Mouse (Mus musculus): ENCODE measurements around the gene Sln. TPM values are rescaled to one million over a fixed set of nuclear protein-coding genes. Genes with fewer than 3 reads are reported as not detected.

Gene Sln
- total RNA-seq, 1 experiment, result not detected

GRCm38 (mm10) chr9:53838816-53839215, 11.1 kb upstream of the Sln start:
- no peak overlapping the region for H3K9ac ChIP-seq (ENCODE audit: insufficient read depth, low read depth, low read length, poor library complexity, severe bottlenecking)
- H3K4me1 ChIP-seq (ENCODE audit: control insufficient read depth in 2 of 2, insufficient read depth in 2 of 2, low read length in 2 of 2, poor library complexity in 1 of 2), result no peaks in the 10 kb centered on the region
- H3K36me3 ChIP-seq (ENCODE audit: control insufficient read depth, insufficient read depth, low read length, poor library complexity, severe bottlenecking), result no peaks in the 10 kb centered on the region
- H3K27ac ChIP-seq (ENCODE audit: insufficient read depth, low read depth, low read length, poor library complexity, severe bottlenecking), result no peak overlapping the region
- DNase-seq (ENCODE audit: low read depth, low spot score), result no peak
- H3K9me3 ChIP-seq (ENCODE audit: control insufficient read depth, insufficient read depth, low read depth, low read length), result no peaks in the 10 kb centered on the region
- in situ Hi-C loops (cut with MboI; ENCODE audit: low sequenced_read_pairs in 2 of 2, unreplicated experiment in 2 of 2), result no loop called here
- TF ChIP-seq ZNF384 (IDR thresholded peaks at IDR 0.05; ENCODE audit: low read depth, low read length) (no peak), ZC3H11A (IDR thresholded peaks at IDR 0.05; ENCODE audit: borderline replicate concordance, low read depth, low read length) (no peak), CHD2 (IDR thresholded peaks at IDR 0.05; ENCODE audit: low read depth, low read length) (no peak), MAFK (IDR thresholded peaks at IDR 0.05; ENCODE audit: insufficient read depth, low read depth, low read length) (no peak), HCFC1 (IDR thresholded peaks at IDR 0.05; ENCODE audit: borderline replicate concordance, insufficient read depth, low read length) (no peak)
- H3K4me3 ChIP-seq (ENCODE audit: insufficient read depth in 1 of 2, low read depth in 1 of 2, low read length in 2 of 2, poor library complexity in 1 of 2, severe bottlenecking in 1 of 2), result no peak overlapping the region

DNA sequence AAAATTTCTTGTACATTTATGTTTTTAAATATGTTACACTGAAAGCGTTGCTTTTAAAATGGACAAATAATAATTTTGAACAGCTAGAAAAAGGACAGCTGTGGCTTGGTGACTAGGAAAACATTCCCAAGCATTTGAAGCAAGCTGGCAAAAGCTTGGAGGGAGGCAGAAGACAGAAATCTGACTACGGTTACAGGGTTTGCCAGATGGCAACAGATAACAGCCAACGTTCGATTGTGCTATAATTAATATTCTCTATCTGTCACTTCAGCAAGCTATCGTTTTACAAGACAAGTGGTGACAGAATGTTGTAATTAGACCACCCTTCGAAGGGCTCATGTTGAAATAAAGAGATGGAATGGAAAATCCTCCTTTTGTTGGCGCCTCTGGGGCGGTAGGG, 1.4 kb upstream of the Sln start:
- Histone ChIP-seq H3K27ac (ENCODE audit: insufficient read depth, low read depth, low read length, poor library complexity, severe bottlenecking) (no peak overlapping the region), H3K4me3 (ENCODE audit: insufficient read depth in 1 of 2, low read depth in 1 of 2, low read length in 2 of 2, poor library complexity in 1 of 2, severe bottlenecking in 1 of 2) (no peak overlapping the region), H3K4me1 (ENCODE audit: control insufficient read depth in 2 of 2, insufficient read depth in 2 of 2, low read length in 2 of 2, poor library complexity in 1 of 2) (no peaks in the 10 kb centered on the region), H3K9ac (ENCODE audit: insufficient read depth, low read depth, low read length, poor library complexity, severe bottlenecking) (no peak overlapping the region), H3K36me3 (ENCODE audit: control insufficient read depth, insufficient read depth, low read length, poor library complexity, severe bottlenecking) (no peaks in the 10 kb centered on the region), H3K9me3 (ENCODE audit: control insufficient read depth, insufficient read depth, low read depth, low read length) (no peaks in the 10 kb centered on the region)
- in situ Hi-C loops (cut with MboI; ENCODE audit: low sequenced_read_pairs in 2 of 2, unreplicated experiment in 2 of 2), result no loop called here
- TF ChIP-seq MAFK (IDR thresholded peaks at IDR 0.05; ENCODE audit: insufficient read depth, low read depth, low read length) (no peak), ZC3H11A (IDR thresholded peaks at IDR 0.05; ENCODE audit: borderline replicate concordance, low read depth, low read length) (no peak), CHD2 (IDR thresholded peaks at IDR 0.05; ENCODE audit: low read depth, low read length) (no peak), HCFC1 (IDR thresholded peaks at IDR 0.05; ENCODE audit: borderline replicate concordance, insufficient read depth, low read length) (no peak), ZNF384 (IDR thresholded peaks at IDR 0.05; ENCODE audit: low read depth, low read length) (no peak)
- no peak for DNase-seq (ENCODE audit: low read depth, low spot score)

DNA sequence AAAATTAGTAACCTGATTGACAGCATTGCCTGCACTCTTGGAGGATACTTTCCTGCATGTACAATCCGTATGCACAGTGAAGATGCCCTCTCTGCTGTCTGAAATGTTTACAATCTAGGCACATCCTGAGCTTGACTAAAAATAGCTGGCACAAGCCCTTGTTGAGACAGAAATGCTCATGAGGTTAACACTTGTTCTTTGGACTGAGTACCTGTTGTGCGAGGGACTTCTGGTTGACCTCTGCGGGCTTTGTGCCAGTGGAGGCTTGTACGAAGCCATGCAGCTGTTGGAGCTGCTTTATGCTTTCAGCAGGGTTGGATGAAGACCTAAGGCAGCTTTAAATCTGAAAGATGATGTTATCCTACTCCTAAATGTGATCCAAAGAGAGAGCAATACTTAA, 2.2 kb downstream of the Sln start:
- no peak overlapping the region for H3K4me3 ChIP-seq (ENCODE audit: insufficient read depth in 1 of 2, low read depth in 1 of 2, low read length in 2 of 2, poor library complexity in 1 of 2, severe bottlenecking in 1 of 2)
- no peaks in the 10 kb centered on the region for H3K36me3 ChIP-seq (ENCODE audit: control insufficient read depth, insufficient read depth, low read length, poor library complexity, severe bottlenecking)
- no peak overlapping the region for H3K27ac ChIP-seq (ENCODE audit: insufficient read depth, low read depth, low read length, poor library complexity, severe bottlenecking)
- in situ Hi-C loops (cut with MboI; ENCODE audit: low sequenced_read_pairs in 2 of 2, unreplicated experiment in 2 of 2), result no loop called here
- H3K9ac ChIP-seq (ENCODE audit: insufficient read depth, low read depth, low read length, poor library complexity, severe bottlenecking), result no peak overlapping the region
- no peak for DNase-seq (ENCODE audit: low read depth, low spot score)
- H3K9me3 ChIP-seq (ENCODE audit: control insufficient read depth, insufficient read depth, low read depth, low read length), result no peaks in the 10 kb centered on the region
- TF ChIP-seq CHD2 (IDR thresholded peaks at IDR 0.05; ENCODE audit: low read depth, low read length) (no peak), ZC3H11A (IDR thresholded peaks at IDR 0.05; ENCODE audit: borderline replicate concordance, low read depth, low read length) (no peak), MAFK (IDR thresholded peaks at IDR 0.05; ENCODE audit: insufficient read depth, low read depth, low read length) (no peak), HCFC1 (IDR thresholded peaks at IDR 0.05; ENCODE audit: borderline replicate concordance, insufficient read depth, low read length) (no peak), ZNF384 (IDR thresholded peaks at IDR 0.05; ENCODE audit: low read depth, low read length) (no peak)
- H3K4me1 ChIP-seq (ENCODE audit: control insufficient read depth in 2 of 2, insufficient read depth in 2 of 2, low read length in 2 of 2, poor library complexity in 1 of 2), result no peaks in the 10 kb centered on the region

GRCm38 (mm10) chr9:53853672-53854071, 3.7 kb downstream of the Sln start:
- no peak for TF ChIP-seq HCFC1 (IDR thresholded peaks at IDR 0.05; ENCODE audit: borderline replicate concordance, insufficient read depth, low read length)
- TF ChIP-seq ZC3H11A (IDR thresholded peaks at IDR 0.05; ENCODE audit: borderline replicate concordance, low read depth, low read length), result no peak
- no peak for TF ChIP-seq ZNF384 (IDR thresholded peaks at IDR 0.05; ENCODE audit: low read depth, low read length)
- TF ChIP-seq CHD2 (IDR thresholded peaks at IDR 0.05; ENCODE audit: low read depth, low read length), result no peak
- no peak for TF ChIP-seq MAFK (IDR thresholded peaks at IDR 0.05; ENCODE audit: insufficient read depth, low read depth, low read length)
- in situ Hi-C loops (cut with MboI; ENCODE audit: low sequenced_read_pairs in 2 of 2, unreplicated experiment in 2 of 2), result no loop called here
- no peaks in the 10 kb centered on the region for H3K36me3 ChIP-seq (ENCODE audit: control insufficient read depth, insufficient read depth, low read length, poor library complexity, severe bottlenecking)
- H3K9me3 ChIP-seq (ENCODE audit: control insufficient read depth, insufficient read depth, low read depth, low read length), result no peaks in the 10 kb centered on the region
- H3K4me3 ChIP-seq (ENCODE audit: insufficient read depth in 1 of 2, low read depth in 1 of 2, low read length in 2 of 2, poor library complexity in 1 of 2, severe bottlenecking in 1 of 2), result no peak overlapping the region
- DNase-seq (ENCODE audit: low read depth, low spot score), result no peak
- no peak overlapping the region for H3K9ac ChIP-seq (ENCODE audit: insufficient read depth, low read depth, low read length, poor library complexity, severe bottlenecking)
- H3K4me1 ChIP-seq (ENCODE audit: control insufficient read depth in 2 of 2, insufficient read depth in 2 of 2, low read length in 2 of 2, poor library complexity in 1 of 2), result no peaks in the 10 kb centered on the region
- no peak overlapping the region for H3K27ac ChIP-seq (ENCODE audit: insufficient read depth, low read depth, low read length, poor library complexity, severe bottlenecking)

GRCm38 (mm10) chr9:53854525-53854924, 4.6 kb downstream of the Sln start:
- no peak for DNase-seq (ENCODE audit: low read depth, low spot score)
- no peak overlapping the region for H3K27ac ChIP-seq (ENCODE audit: insufficient read depth, low read depth, low read length, poor library complexity, severe bottlenecking)
- TF ChIP-seq ZC3H11A (IDR thresholded peaks at IDR 0.05; ENCODE audit: borderline replicate concordance, low read depth, low read length) (no peak), MAFK (IDR thresholded peaks at IDR 0.05; ENCODE audit: insufficient read depth, low read depth, low read length) (no peak), CHD2 (IDR thresholded peaks at IDR 0.05; ENCODE audit: low read depth, low read length) (no peak), HCFC1 (IDR thresholded peaks at IDR 0.05; ENCODE audit: borderline replicate concordance, insufficient read depth, low read length) (no peak), ZNF384 (IDR thresholded peaks at IDR 0.05; ENCODE audit: low read depth, low read length) (no peak)
- no peak overlapping the region for H3K9ac ChIP-seq (ENCODE audit: insufficient read depth, low read depth, low read length, poor library complexity, severe bottlenecking)
- in situ Hi-C loops (cut with MboI; ENCODE audit: low sequenced_read_pairs in 2 of 2, unreplicated experiment in 2 of 2), result no loop called here
- H3K4me3 ChIP-seq (ENCODE audit: insufficient read depth in 1 of 2, low read depth in 1 of 2, low read length in 2 of 2, poor library complexity in 1 of 2, severe bottlenecking in 1 of 2), result no peak overlapping the region
- H3K4me1 ChIP-seq (ENCODE audit: control insufficient read depth in 2 of 2, insufficient read depth in 2 of 2, low read length in 2 of 2, poor library complexity in 1 of 2), result no peaks in the 10 kb centered on the region
- H3K9me3 ChIP-seq (ENCODE audit: control insufficient read depth, insufficient read depth, low read depth, low read length), result no peaks in the 10 kb centered on the region
- no peaks in the 10 kb centered on the region for H3K36me3 ChIP-seq (ENCODE audit: control insufficient read depth, insufficient read depth, low read length, poor library complexity, severe bottlenecking)

Measured in ES-E14 (cell line).